Mouse (Mus musculus) layer of hippocampus, adult 11-12 months (tissue): ENCODE data around the gene Lmo7.

ENCODE experiments used
- DNase-seq: peaks from one replicate; pipeline ENCODE4 v3.0.0; 2022; ENCODE audit warnings: low spot score

The Lmo7 gene

DNA sequence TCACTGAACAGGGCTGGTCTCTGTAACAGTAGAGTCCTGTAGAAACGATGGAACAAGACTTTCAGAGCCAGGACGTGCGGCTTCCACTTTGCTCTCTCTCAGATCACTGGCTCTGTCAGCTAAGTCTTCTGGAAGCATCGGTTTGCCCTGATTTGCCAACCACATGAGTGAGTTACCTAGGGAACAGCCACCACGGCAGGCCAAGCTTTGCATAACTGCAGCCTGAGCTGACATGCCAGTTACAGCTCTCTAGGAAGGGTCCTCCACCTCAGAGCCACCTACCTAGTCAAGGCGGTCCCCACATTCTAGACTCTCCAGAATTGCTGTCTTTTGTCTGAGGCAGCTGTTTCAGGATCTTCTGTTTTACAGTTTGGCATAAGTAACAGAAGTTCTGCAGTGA, 107.4 kb downstream of the Lmo7 start:
- no peak for DNase-seq

DNA sequence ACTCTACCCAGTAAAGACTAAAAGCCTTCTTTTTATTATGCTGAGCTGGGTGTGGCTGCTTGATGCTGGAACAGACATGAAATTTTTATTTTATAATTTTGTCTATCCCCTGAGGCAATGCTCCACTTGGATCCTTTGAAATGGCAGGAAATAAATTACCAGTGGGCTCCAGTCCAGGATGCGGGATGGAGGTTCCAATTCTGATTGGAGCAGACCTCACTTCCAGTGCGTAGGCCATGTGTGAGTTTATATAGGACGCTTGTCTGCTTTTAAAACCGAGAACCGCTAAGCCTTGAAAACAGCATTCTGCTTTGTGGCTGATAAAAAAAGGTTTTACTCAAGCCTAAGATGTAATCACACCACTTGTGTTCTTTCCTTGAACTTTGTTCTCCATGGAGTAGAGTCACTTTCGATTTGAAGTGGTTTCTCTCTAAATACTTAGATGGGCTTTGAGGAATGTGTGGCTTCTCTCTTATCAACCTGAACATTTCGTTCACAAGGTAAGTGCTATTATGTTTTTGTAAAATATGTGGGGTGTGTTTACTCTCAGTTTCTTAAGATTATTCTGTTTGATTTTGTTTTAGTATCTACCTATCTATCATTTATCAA, 108.6 kb downstream of the Lmo7 start:
- DNase-seq = no peak

DNA sequence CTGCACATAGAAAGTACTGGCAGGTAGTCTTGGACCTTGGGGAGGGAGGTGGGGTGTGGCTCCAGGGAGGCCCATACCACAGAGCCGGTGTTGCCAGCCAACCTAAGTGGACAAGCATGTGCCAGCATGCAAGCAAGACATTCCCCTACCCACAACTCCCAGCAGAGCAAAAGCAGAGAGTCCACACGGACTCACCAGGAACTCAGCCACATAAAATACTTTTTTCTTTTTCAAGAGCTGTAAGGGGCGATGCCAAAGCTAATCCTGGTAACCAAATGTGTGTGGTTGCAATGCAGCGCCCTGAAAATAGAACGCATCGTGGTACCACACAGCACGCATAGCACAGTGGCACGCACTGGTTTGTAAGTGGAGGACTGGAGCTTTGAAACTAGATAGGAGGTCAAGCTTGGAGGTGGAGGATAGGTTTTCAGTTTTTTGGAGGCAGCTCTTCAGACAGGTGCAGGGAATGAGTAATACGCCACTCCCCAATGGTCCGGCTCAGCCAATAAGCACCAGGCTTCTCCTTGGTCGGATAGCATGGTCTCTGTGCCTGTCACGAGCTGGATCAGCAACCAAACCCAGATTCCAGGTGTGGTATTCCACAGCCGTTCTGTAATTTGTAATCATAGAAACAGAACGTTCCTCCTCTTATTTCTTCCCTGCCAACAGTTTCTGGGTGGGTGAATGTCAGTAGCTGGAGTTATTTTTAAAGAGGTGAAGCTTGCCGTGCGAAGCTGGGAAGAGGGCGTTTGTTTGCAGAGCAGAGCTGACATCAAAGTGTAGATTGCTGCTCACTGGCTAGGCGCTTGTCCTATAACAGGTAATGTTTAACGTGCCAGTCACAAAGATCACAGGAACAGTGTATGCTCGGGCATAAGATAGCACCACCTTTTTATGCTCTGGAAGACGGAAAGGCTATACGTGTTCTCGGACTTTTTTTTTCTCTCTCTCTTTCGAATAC, 110.3 kb downstream of the Lmo7 start:
- DNase-seq = peak; percentile 55

DNA sequence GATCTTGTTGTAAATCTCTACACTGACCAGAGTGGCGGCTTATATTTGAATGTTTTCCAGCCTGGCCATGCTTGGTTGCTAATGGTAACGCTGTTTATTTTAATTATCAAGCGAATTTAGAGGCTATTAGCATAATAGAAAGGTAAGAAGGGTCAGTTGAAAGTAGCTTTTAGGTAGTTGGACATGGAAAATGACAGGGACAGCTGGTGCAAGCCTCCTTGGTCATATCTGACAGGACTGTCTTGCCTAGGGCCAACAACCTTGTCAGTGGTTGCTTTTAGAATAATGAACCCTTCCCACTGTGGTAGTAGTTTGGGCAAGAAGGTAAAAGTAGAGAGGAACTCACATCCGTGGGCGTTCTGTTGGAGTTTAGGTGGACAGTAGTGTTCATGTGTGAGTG, 111.5 kb downstream of the Lmo7 start:
- no peak for DNase-seq

GRCm38 (mm10) chr14:101842521-101842920, 112.8 kb downstream of the Lmo7 start:
- DNase-seq = no peak

DNA sequence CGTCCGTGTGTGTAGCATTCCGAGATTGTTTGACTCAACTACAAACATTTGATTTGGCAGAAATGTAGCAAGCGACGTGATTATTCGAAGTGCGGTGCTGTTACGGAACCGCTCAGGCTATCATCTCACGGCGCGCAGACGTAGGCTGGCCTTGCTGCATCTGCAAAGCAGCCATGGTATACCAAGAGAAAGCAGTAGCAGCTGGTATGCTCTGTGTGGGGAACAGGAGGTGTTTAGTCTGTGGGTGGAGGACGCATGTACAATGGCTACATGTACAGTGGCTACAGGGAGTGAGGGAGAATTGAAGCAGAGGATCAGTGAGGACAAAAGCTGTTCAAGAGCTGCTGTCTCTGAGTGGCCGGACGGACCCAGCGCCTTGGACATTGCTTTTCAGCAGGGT, 113.7 kb downstream of the Lmo7 start:
- peak; percentile 56 for DNase-seq

DNA sequence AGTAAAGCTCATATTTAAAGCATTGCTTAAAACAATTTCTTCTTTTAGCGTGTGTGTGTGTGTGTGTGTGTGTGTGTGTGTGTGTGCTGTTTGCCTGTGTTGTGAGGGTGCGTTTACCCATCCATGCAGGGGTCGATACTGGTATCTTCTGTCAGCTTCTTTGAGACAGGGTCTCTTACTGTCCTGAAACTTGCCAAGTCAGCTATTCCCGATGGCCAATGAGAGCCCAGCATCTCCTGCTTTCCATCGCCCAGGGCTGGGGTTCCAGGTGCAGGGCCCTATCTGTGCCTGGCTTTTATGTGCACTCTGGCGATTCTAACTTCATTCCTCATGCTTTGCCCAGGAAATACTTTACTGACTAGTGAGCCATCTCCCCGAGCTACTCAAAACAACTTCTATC, 114.7 kb downstream of the Lmo7 start:
- no peak for DNase-seq

GRCm38 (mm10) chr14:101846097-101846882, 116.5 kb downstream of the Lmo7 start:
- DNase-seq = no peak

GRCm38 (mm10) chr14:101847520-101847919, 117.8 kb downstream of the Lmo7 start:
- DNase-seq = no peak

DNA sequence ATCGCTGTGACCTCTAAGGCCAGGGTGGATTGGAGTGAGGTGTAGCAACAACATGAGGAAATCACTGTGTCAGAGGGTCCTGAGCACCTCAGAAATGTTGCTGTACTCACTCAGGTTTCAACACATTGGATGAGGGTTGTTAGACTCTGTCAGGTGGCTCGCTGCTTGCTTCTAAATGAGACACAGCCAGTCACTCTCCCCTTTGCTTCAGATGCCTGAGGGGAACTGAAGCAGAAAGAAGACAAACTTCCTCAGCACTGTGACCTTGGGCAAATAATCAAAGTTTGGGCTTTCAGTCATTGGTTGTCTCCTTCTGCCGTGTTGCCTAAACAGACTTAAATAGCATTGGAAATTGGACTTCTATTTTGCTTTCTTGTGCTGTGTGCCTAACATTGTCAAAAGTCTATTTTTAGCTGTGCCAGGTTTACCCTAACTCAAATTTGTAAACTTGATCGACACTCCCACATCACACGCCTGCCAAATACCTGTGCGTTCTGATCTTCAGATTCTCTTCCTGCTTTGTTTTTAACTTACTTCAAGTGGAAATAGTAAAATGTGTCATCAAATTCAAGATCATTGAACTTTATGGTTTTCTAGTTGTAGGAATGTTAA, 122.9 kb downstream of the Lmo7 start:
- DNase-seq = no peak

DNA sequence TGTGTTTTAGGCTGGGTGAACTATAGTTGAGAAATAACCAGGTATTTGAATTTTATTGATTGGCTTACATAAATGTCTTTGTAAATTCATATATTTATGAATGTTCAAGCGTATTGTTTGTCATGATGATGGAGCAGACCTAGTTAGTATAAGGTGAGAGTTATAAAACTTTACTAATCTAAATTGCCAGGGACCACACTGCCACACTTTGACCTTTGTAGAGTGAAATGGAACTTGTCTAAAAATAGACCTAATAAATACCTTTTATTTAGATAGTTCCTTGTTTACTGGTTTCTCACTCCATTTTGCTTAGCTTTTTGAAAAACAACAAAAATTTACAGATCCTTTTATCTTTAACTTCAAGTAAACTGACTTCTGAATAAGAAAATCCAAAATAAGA, 123.5 kb downstream of the Lmo7 start:
- no peak for DNase-seq

GRCm38 (mm10) chr14:101853722-101854121, 124.0 kb downstream of the Lmo7 start:
- DNase-seq = no peak

DNA sequence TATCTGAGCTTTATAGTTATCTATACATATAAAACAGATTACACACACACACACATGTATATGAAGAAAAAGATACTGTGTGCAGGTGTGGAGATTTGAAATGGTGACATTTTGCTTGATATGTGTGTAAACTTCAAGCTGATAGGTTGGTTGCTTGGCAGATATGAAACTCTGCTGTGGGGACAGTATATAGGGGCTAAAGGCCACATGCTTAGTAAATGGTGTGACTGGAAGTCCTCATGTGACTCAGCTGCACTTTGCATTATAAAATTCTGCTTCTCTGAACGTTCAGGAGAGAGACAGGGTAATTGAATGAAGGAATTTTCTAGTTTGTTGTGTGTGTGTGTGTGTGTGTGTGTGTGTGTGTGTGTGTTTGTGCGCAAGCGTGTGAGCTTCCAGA, 124.5 kb downstream of the Lmo7 start:
- DNase-seq = no peak

DNA sequence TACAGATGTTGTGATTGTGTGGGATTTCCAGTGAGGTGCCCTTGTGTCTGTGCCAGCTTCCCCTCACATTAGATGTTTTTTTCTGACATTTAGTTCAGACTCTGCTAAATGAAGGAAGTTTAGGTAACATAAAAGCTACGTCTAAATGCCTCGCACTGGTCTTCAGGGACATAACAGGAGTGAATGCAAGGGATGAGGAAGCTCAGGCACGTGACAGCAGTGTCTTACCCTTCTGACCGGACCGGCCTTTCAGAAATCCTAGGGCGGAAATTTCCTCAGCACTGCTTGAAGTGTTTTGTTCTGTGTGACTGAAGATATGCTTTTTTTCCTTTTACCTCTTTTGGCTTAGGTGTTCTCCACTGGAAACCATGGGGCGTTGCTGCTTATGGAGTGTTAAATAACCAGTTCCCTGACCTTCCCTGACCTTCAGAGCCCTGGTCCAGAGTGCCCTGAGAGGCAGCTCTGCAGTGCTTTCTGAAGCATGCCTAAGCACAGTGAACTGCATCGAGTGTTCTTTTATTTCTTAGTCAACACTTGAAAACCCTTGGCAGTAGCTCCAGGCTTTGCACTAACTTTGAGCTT, 129.6 kb downstream of the Lmo7 start:
- DNase-seq = no peak

GRCm38 (mm10) chr14:101862088-101862487, 132.3 kb downstream of the Lmo7 start:
- no peak for DNase-seq

GRCm38 (mm10) chr14:101867071-101867733, 137.4 kb downstream of the Lmo7 start:
- DNase-seq = peak; percentile 43

DNA sequence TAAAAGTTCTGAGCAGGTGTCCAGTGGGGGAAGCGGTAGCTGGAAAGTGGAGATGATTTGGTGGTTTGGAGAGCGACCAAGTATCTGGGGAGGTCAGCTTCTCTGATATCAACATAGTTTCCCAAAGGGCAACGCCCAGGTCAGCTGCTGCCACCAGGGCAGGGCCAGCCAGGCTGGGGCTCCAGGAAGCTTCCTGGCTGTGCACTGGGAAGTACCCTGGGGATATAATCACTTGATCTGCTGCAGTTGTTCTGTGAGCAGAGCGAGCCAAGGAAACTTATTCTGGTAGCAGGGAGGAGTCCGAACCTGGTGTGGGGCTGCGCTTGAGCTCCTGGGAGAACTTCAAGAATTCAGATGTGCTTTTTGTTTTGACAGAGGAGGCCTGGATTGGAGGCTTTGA, 139.4 kb downstream of the Lmo7 start:
- no peak for DNase-seq

DNA sequence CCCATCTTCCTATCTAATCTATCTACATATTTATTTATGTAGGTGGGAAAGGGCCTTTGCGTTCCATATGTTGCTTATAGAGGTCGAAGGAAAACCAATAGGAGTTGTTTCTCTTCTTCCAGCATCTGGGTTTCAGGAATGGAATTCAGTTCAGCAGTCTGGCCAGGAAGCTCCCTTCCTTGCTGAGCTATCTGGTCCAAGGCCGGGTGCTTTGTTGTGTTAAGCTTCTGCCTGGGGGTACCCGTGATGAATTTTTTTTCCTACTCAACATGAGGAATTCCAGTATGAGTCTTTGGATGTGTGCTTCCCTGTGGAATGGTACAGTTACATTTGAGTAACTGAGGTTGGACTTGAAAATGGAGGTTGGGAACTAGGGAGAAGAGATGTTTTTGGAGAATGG, 139.9 kb downstream of the Lmo7 start:
- DNase-seq = no peak

GRCm38 (mm10) chr14:101870171-101870902, 140.6 kb downstream of the Lmo7 start:
- peak; percentile 49 for DNase-seq

- no peak for DNase-seq
Measured at GRCm38 (mm10) chr14:101872846-101873245, 143.1 kb downstream of the Lmo7 start.
